Comparison of ENCODE assay signal across 8 mouse cellular contexts in genomic region chr10:127677591-127678336, GRCm38 (mm10). TPM values are rescaled to one million over a fixed set of nuclear protein-coding genes. Genes with fewer than 3 reads are reported as not detected.
DNase-seq lines count a peak whose midpoint lies in the region; ATAC-seq and TF ChIP-seq lines count a peak whose summit lies in the region.

No protein-coding gene starts in this region.

- no peak for TF ChIP-seq POLR2A in bone marrow macrophage, adult 2 months (IDR thresholded peaks at IDR 0.05; ENCODE audit: borderline replicate concordance, low read depth, low read length)

- DNase-seq in cerebellum, adult 11-12 months: peak; percentile 66
- DNase-seq in cerebellum, adult 11 months: no peak
- peak; percentile 46 to 81 for DNase-seq in left cerebral cortex, postnatal 25 days (ENCODE audit: low spot score in 2 of 2)
- DNase-seq in spleen, postnatal 4 days (ENCODE audit: low spot score in 2 of 2): peak; percentile 69 to 78

- no peaks in the 10 kb centered on the region for H3K36me3 ChIP-seq in hindbrain, embryonic 12.5 days

- intact Hi-C loops in left cerebral cortex, postnatal 25 days (cut with DNase I): loop anchor here (2.0 to 5.0 kb wide), 2 partner anchors 61 to 260 kb away; partner anchors contain the start of gene Zbtb39

- H3K4me3 ChIP-seq in bone marrow macrophage, adult 2 months (ENCODE audit: insufficient read depth, low read length): peak overlapping the region; percentile 89
- peak overlapping the region; percentile 75 for H3K4me3 ChIP-seq in hindbrain, embryonic 12.5 days

- peaks cover 2% of the 10 kb centered on the region; the same call in 1 of the 2 replicates for H3K4me1 ChIP-seq in bone marrow macrophage, adult 2 months (ENCODE audit: control insufficient read depth, insufficient read depth, low read length)
- H3K4me1 ChIP-seq in hindbrain, embryonic 12.5 days: peaks cover 10% of the 10 kb centered on the region

- peak; percentile 58 for ATAC-seq in erythroid progenitor cell, adult 5-6 weeks (replicated peaks; ENCODE audit: low FRiP score, poor library complexity, severe bottlenecking)
- ATAC-seq in hindbrain, embryonic 12.5 days (ENCODE audit: low FRiP score): peak; percentile 32
- ATAC-seq in megakaryocyte-erythroid progenitor cell, adult 5-6 weeks (replicated peaks; ENCODE audit: low FRiP score, low TSS enrichment, poor library complexity, severe bottlenecking): peak; percentile 58

- H3K27ac ChIP-seq in bone marrow macrophage, adult 2 months (ENCODE audit: insufficient read depth, low read depth, low read length): no peak overlapping the region
- H3K27ac ChIP-seq in hindbrain, embryonic 12.5 days: no peak overlapping the region

- H3K9me3 ChIP-seq in hindbrain, embryonic 12.5 days (replicated peaks): no peaks in the 10 kb centered on the region

- H3K9ac ChIP-seq in hindbrain, embryonic 12.5 days: peak overlapping the region; percentile 70

- peak overlapping the region; percentile 95 for H3K4me2 ChIP-seq in hindbrain, embryonic 12.5 days (replicated peaks)

- TF ChIP-seq CTCF in bone marrow macrophage, adult 2 months (IDR thresholded peaks at IDR 0.05; ENCODE audit: low read depth, low read length): peak; percentile 32; the same call in 1 of the 2 replicates

- whole genome bisulfite sequencing in hindbrain, embryonic 12.5 days: 16% methylated on average over 14 of the region's 14 CpGs

- no peaks in the 10 kb centered on the region for H3K27me3 ChIP-seq in hindbrain, embryonic 12.5 days

RNA-seq across cellular contexts. Expression of gene Nab2, which starts 9.4 kb away (rescaled TPM):
- polyA plus RNA-seq in bone marrow macrophage, adult 2 months (2012; ENCODE audit: insufficient read depth, insufficient read length, missing spikeins): 21.4 and 25.4 TPM in 2 replicates
- 2.5 TPM in 1 of 2 replicates, not detected in the other for total RNA-seq in erythroid progenitor cell, adult 5-6 weeks (2015; ENCODE audit: low replicate concordance)
- 1.7 and 3.1 TPM in 2 replicates for total RNA-seq in erythroid progenitor cell, adult 5-6 weeks (2017; ENCODE audit: low replicate concordance)
- polyA plus RNA-seq in hindbrain, embryonic 12.5 days (2016; fragmentation: Nextera tagmentation; extraction: Ambion mirVana): 6.8 and 8.9 TPM in 2 replicates
- 10 to 100 TPM; 40.2 to 43.9 TPM for total RNA-seq in left cerebral cortex, postnatal 25 days (2021)
- total RNA-seq in megakaryocyte-erythroid progenitor cell, adult 5-6 weeks (2014; fragmentation: Nextera tagmentation): 0.99 TPM in 1 of 2 replicates, not detected in the other
- 1.1 and 2.2 TPM in 2 replicates for total RNA-seq in megakaryocyte-erythroid progenitor cell, adult 5-6 weeks (2017)

RNA-seq across cellular contexts. Expression of gene Nemp1, which starts 11.1 kb away (rescaled TPM):
- polyA plus RNA-seq in bone marrow macrophage, adult 2 months (2012; ENCODE audit: insufficient read depth, insufficient read length, missing spikeins): 11.0 and 13.5 TPM in 2 replicates
- 73.5 and 83.4 TPM in 2 replicates for total RNA-seq in erythroid progenitor cell, adult 5-6 weeks (2015; ENCODE audit: low replicate concordance)
- total RNA-seq in erythroid progenitor cell, adult 5-6 weeks (2017; ENCODE audit: low replicate concordance): 69.6 and 83.2 TPM in 2 replicates
- polyA plus RNA-seq in hindbrain, embryonic 12.5 days (2016; fragmentation: Nextera tagmentation; extraction: Ambion mirVana): 7.8 and 8.9 TPM in 2 replicates
- total RNA-seq in left cerebral cortex, postnatal 25 days (2021): 1 to 10 TPM; 3.6 to 3.9 TPM
- 19.4 and 22.7 TPM in 2 replicates for total RNA-seq in megakaryocyte-erythroid progenitor cell, adult 5-6 weeks (2014; fragmentation: Nextera tagmentation)
- total RNA-seq in megakaryocyte-erythroid progenitor cell, adult 5-6 weeks (2017): 17.6 and 35.2 TPM in 2 replicates

RNA-seq across cellular contexts. Expression of gene Myo1a, which starts 27.2 kb away (rescaled TPM):
- polyA plus RNA-seq in bone marrow macrophage, adult 2 months (2012; ENCODE audit: insufficient read depth, insufficient read length, missing spikeins): 0.31 TPM in 1 of 2 replicates, not detected in the other
- total RNA-seq in erythroid progenitor cell, adult 5-6 weeks (2015; ENCODE audit: low replicate concordance): 0.84 TPM in 1 of 2 replicates, not detected in the other
- 2.3 and 3.5 TPM in 2 replicates for total RNA-seq in erythroid progenitor cell, adult 5-6 weeks (2017; ENCODE audit: low replicate concordance)
- 0.33 and 0.67 TPM in 2 replicates for polyA plus RNA-seq in hindbrain, embryonic 12.5 days (2016; fragmentation: Nextera tagmentation; extraction: Ambion mirVana)
- 1 to 10 TPM in 1 of 2 experiments, under 1 TPM in 1; 0.39 to 1.1 TPM for total RNA-seq in left cerebral cortex, postnatal 25 days (2021)
- total RNA-seq in megakaryocyte-erythroid progenitor cell, adult 5-6 weeks (2014; fragmentation: Nextera tagmentation): 0.79 and 1.4 TPM in 2 replicates
- not detected in 2 replicates for total RNA-seq in megakaryocyte-erythroid progenitor cell, adult 5-6 weeks (2017)

RNA-seq across cellular contexts. Expression of gene Stat6, which starts 35.0 kb away (rescaled TPM):
- polyA plus RNA-seq in bone marrow macrophage, adult 2 months (2012; ENCODE audit: insufficient read depth, insufficient read length, missing spikeins): 128 and 144 TPM in 2 replicates
- 11.5 and 26.8 TPM in 2 replicates for total RNA-seq in erythroid progenitor cell, adult 5-6 weeks (2015; ENCODE audit: low replicate concordance)
- 11.3 and 16.6 TPM in 2 replicates for total RNA-seq in erythroid progenitor cell, adult 5-6 weeks (2017; ENCODE audit: low replicate concordance)
- 8.8 and 11.3 TPM in 2 replicates for polyA plus RNA-seq in hindbrain, embryonic 12.5 days (2016; fragmentation: Nextera tagmentation; extraction: Ambion mirVana)
- total RNA-seq in left cerebral cortex, postnatal 25 days (2021): 10 to 100 TPM in 1 of 2 experiments, 1 to 10 TPM in 1; 8.8 to 10.2 TPM
- 51.7 and 57.9 TPM in 2 replicates for total RNA-seq in megakaryocyte-erythroid progenitor cell, adult 5-6 weeks (2014; fragmentation: Nextera tagmentation)
- total RNA-seq in megakaryocyte-erythroid progenitor cell, adult 5-6 weeks (2017): 32.2 and 35.3 TPM in 2 replicates

RNA-seq across cellular contexts. Expression of gene Tac2, which starts 46.5 kb away (rescaled TPM):
- not detected in 2 replicates for polyA plus RNA-seq in bone marrow macrophage, adult 2 months (2012; ENCODE audit: insufficient read depth, insufficient read length, missing spikeins)
- 51.1 and 56.6 TPM in 2 replicates for total RNA-seq in erythroid progenitor cell, adult 5-6 weeks (2015; ENCODE audit: low replicate concordance)
- 20.4 and 22.6 TPM in 2 replicates for total RNA-seq in erythroid progenitor cell, adult 5-6 weeks (2017; ENCODE audit: low replicate concordance)
- polyA plus RNA-seq in hindbrain, embryonic 12.5 days (2016; fragmentation: Nextera tagmentation; extraction: Ambion mirVana): not detected in 2 replicates
- total RNA-seq in left cerebral cortex, postnatal 25 days (2021): 10 to 100 TPM; 18.3 to 18.5 TPM
- total RNA-seq in megakaryocyte-erythroid progenitor cell, adult 5-6 weeks (2014; fragmentation: Nextera tagmentation): 3.5 and 9.5 TPM in 2 replicates
- 0.91 and 2.3 TPM in 2 replicates for total RNA-seq in megakaryocyte-erythroid progenitor cell, adult 5-6 weeks (2017)

Comparison
In these comparisons a context has a peak if more than half of its experiments do, and no peak if none do; other contexts are left out.
1. RNA of gene Nab2, which starts 9.4 kb away (total RNA-seq): 40.2 to 43.9 TPM in left cerebral cortex, postnatal 25 days; 1.7 to 3.1 TPM in erythroid progenitor cell, adult 5-6 weeks and 0.99 to 2.2 TPM in megakaryocyte-erythroid progenitor cell, adult 5-6 weeks; every median in the first group is over 10 times any median in the second.
2. Peak in every context shown above with its lines, with median percentiles within 50 percentile points of each other: ATAC-seq.